Mouse (Mus musculus) frontal cortex, postnatal 25 days (tissue): ENCODE data around the gene Slc6a20a.

ENCODE experiments used
- DNase-seq, 2 experiments: peaks; one replicate each; pipeline ENCODE4 v3.0.0; 2022; ENCODE audit warnings: low spot score in 2 of 2

Gene Slc6a20a

GRCm38 (mm10) chr9:123638231-123638630, 40.5 kb downstream of the Slc6a20a start:
- no peak for DNase-seq

- no peak for DNase-seq
These were observed 41.9 kb downstream of the Slc6a20a start for GRCm38 (mm10) chr9:123636771-123637170.

DNA sequence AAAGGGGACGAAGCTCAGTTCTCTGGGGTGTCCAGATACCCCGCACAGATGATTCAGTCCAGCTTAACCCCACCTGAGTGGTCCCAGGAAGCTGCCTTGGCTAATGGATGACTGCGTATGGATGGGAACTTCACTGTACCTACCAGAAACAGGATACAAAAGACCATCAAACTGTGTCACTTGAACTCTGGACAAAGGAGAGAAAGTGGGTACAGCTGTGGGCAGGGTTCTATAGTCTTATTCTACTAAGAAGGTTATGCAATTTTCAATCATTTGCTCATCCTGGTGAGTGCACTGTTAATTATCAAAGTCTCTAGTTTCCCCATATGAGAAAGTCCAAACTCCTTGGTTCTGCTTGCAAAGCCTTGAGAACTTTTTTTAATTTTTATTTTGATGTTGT, 45.7 kb downstream of the Slc6a20a start:
- no peak for DNase-seq

- DNase-seq = no peak
These were observed 46.4 kb downstream of the Slc6a20a start, which contains the start of gene Slc6a20b for GRCm38 (mm10) chr9:123632281-123632680. Gene Slc6a20b, minus strand, starts transcription at chr9:123632565.

DNA sequence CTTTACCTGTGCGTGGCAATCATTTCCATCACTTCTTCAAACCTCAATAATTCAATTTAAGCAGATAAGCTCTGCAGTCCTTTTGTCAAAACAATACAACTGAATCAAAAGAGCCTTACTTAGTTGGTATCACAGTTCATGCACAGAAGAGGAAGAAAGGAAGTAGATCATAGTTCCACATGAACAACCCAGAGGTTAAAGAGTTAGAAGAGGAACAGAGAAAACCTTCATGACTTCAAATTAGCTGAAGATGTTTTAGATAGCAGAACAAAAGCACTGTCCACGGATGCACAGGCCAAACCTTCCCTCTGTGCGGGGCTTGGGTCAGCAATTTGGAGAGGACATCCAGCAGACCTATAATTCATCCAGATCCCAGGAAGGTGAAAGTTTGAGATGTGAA, 47.0 kb downstream of the Slc6a20a start:
- DNase-seq = no peak

DNA sequence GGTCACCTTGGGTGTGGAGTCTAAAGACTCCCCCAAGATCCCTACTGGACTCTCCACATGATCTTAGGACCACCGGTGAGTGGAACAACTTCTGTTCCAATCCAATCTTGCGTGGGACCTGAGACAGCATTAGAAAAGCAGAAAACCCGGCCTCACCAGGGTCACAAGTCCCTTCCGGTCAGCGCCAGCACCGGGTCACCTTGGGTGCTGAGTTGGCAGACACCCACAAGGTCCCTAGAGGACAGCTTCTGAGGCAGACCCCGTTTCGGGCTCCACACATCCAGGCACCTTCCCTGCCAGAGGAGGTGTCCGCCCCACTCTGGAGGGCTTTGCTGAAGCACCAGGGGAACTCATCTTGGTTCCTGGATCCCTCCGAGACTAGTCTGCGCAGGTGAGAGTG, 52.9 kb downstream of the Slc6a20a start:
- DNase-seq = no peak

GRCm38 (mm10) chr9:123624741-123625140, 53.9 kb downstream of the Slc6a20a start:
- DNase-seq = no peak

- no peak for DNase-seq
These were observed 58.2 kb downstream of the Slc6a20a start for GRCm38 (mm10) chr9:123620311-123621098.

- no peak for DNase-seq
These were observed 77.2 kb downstream of the Slc6a20a start for GRCm38 (mm10) chr9:123601529-123601928.

GRCm38 (mm10) chr9:123597376-123597775, 81.3 kb downstream of the Slc6a20a start:
- DNase-seq = no peak

- DNase-seq = no peak
These were observed 81.8 kb downstream of the Slc6a20a start for GRCm38 (mm10) chr9:123596910-123597309.

GRCm38 (mm10) chr9:123595194-123595593, 83.5 kb downstream of the Slc6a20a start:
- no peak for DNase-seq

DNA sequence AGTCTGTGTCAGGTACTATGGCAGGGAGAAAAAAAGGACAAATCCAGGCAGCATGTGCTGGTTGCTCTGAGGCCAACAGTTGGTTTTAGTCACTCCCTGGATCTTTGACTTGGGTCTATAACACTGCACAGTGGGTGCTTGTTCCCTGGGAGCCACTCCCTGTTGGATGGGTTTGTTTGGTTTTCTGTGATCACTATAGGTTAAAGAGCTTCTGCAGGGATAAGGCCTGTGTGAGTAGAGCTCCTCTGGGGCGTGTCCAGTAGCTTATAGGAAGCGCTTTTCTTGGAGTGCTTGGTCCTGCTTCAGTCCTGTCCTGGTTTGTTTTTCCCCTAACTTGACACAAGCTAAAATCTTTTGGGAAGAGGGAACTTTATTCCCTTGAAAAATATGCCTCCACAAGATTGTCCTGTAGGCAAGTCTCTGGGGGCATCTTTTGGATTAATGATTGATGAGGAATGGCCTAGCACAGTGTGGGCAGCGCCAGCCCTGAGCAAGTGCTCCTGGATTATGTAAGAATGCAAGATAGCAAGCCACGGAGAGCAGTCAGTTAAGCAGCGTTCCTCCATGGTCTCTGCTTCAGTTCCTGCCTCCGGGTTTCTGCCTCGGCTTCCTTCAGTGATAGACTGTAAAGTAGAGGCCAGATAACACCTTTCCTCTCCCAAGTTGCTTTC, 89.3 kb downstream of the Slc6a20a start:
- no peak for DNase-seq
